Mouse (Mus musculus) C2C12 (cell line): ENCODE measurements at regions not wholly inside any gene's neighbourhood (a gene's known extent, or its start where the extent isn't known, plus 50 kb on each side); places are given as distances from the start of the nearest gene placed in this dataset.

Experiments
- CEBPB ChIP-seq: IDR thresholded peaks from one replicate; pipeline ENCODE4 v1.6.1; 2011; ENCODE audit warnings: low read depth, mild to moderate bottlenecking, control low read depth, moderate library complexity
- CTCF ChIP-seq: IDR thresholded peaks from one replicate; pipeline ENCODE4 v1.5.1; 2011; ENCODE audit not compliant: control insufficient read depth, insufficient read depth, insufficient read length
- FOSL1 ChIP-seq: IDR thresholded peaks from one replicate; pipeline ENCODE4 v1.8.0; 2011; ENCODE audit warnings: mild to moderate bottlenecking, low read length; ENCODE audit not compliant: poor library complexity, insufficient read depth, severe bottlenecking
- MAX ChIP-seq: IDR thresholded peaks from one replicate; pipeline ENCODE4 v1.6.1; 2011; ENCODE audit warnings: mild to moderate bottlenecking, control low read depth
- MYOD1 ChIP-seq: IDR thresholded peaks from one replicate; pipeline ENCODE4 v1.6.1; 2011; ENCODE audit warnings: low read depth; ENCODE audit not compliant: control insufficient read depth, insufficient read length
- MYOG ChIP-seq: IDR thresholded peaks from one replicate; pipeline ENCODE4 v1.6.1; 2011; ENCODE audit not compliant: control insufficient read depth, insufficient read length; ENCODE audit errors: extremely low read depth
- USF1 ChIP-seq: IDR thresholded peaks from one replicate; pipeline ENCODE4 v1.6.1; 2011; ENCODE audit warnings: low read depth, mild to moderate bottlenecking, control low read depth, moderate library complexity

DNA sequence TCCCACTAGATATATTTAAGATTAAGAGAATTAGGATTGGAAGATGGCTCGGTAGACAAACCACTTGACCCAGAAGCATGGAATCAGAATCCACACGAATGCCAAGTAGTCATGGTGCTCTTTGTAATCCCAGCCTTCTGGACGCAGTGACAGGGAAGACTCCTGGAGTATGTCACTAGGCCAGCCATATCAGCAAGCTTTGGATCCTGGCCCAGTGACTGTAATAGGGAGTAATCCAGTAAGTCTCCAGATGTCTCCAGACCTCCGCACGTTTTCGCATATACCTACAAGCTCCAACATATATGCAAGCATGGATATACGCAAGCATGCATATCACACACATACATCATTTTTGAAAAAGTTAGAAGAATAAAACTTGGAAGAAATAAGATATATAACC is 73.9 kb upstream of the H2afz start:
- TF ChIP-seq CTCF: no peak
- TF ChIP-seq CEBPB: no peak
- no peak for TF ChIP-seq MYOD1
- no peak for TF ChIP-seq USF1
- no peak for TF ChIP-seq MAX
- TF ChIP-seq MYOG: no peak
- no peak for TF ChIP-seq FOSL1
